Mouse (Mus musculus) hindbrain, embryonic 11.5 days (tissue): ENCODE measurements around the gene Samd4. TPM values are rescaled to one million over a fixed set of nuclear protein-coding genes. Genes with fewer than 3 reads are reported as not detected.

Experiments
- polyA plus RNA-seq: library from polyadenylated mRNA; unstranded; fragments of >200 nt; fragmentation: Nextera tagmentation; extraction: Ambion mirVana; gene quantifications from 2 replicates; pipeline ENCODE4 v1.2.1, GENCODE M21; 2014

Samd4 gene
- polyA plus RNA-seq, 1 experiment from 2014 or later = 4.7 TPM

Other genes starting within 250 kb of the Samd4 start
- gene Cdkn3, start 122.3 kb upstream of the Samd4 start, polyA plus RNA-seq = 43.7 and 53.2 TPM in 2 replicates
- gene Cnih1, start 94.4 kb upstream of the Samd4 start, polyA plus RNA-seq = 231 and 238 TPM in 2 replicates
- gene Gmfb, start 60.6 kb upstream of the Samd4 start, polyA plus RNA-seq = 108 and 116 TPM in 2 replicates
- 34.6 and 35.0 TPM in 2 replicates for gene Cgrrf1, start 50.7 kb upstream of the Samd4 start, polyA plus RNA-seq